Mouse (Mus musculus): ENCODE data around the gene Mtg2.

- TF ChIP-seq HCFC1 (IDR thresholded peaks at IDR 0.05; ENCODE audit: borderline replicate concordance, insufficient read depth, low read length) = no peak
- no peak for TF ChIP-seq CHD2 (IDR thresholded peaks at IDR 0.05; ENCODE audit: low read depth, low read length)
- TF ChIP-seq ZC3H11A (IDR thresholded peaks at IDR 0.05; ENCODE audit: borderline replicate concordance, low read depth, low read length) = no peak
- no peak for TF ChIP-seq ZNF384 (IDR thresholded peaks at IDR 0.05; ENCODE audit: low read depth, low read length)
These were observed 37.9 kb downstream of the Mtg2 start for GRCm38 (mm10) chr2:180108285-180108684.

Measured in ES-E14 (cell line).